In the genomic region with DNA sequence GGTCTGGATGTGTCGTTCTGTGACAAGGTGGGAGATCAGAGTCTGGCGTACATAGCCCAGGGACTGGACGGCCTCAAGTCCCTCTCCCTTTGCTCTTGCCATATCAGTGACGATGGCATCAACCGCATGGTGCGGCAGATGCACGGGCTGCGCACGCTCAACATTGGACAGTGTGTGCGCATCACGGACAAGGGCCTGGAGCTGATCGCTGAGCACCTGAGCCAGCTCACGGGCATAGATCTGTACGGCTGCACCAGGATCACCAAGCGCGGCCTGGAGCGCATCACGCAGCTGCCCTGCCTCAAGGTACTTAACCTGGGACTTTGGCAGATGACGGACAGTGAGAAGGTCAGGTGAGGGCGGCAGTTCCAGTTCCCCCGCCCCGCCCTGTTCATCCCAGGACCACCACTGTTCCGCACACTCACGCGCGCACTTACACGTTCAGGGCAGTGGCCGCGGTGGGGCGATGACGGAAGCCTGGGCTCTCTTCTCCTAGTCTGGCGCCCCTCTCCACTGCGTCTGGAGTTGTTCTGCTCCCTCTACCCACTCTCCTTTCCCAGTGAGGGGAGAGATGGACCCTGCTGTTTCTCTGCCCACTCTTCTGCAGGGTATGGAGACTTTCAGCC, we compare ENCODE assay signal across 8 mouse cellular contexts. TPM values are rescaled to one million over a fixed set of nuclear protein-coding genes. Genes with fewer than 3 reads are reported as not detected.
DNase-seq lines count a peak whose midpoint lies in the region; ATAC-seq and TF ChIP-seq lines count a peak whose summit lies in the region.

No protein-coding gene starts in this region.

- H3K27me3 ChIP-seq in forebrain, embryonic 11.5 days (ENCODE audit: control insufficient read depth, insufficient read depth, low read length) = no peaks in the 10 kb centered on the region
- H3K27me3 ChIP-seq in intestine, embryonic 16.5 days (replicated peaks; ENCODE audit: control insufficient read depth, insufficient read depth, low read length) = no peaks in the 10 kb centered on the region
- no peaks in the 10 kb centered on the region for H3K27me3 ChIP-seq in lung, embryonic 15.5 days

- peak; percentile 25 to 58 for DNase-seq in left cerebral cortex, postnatal 10 days (ENCODE audit: extremely low spot score in 1 of 2, low spot score in 2 of 2)
- DNase-seq in left cerebral cortex, adult 9 months (ENCODE audit: low spot score in 2 of 2) = no peak
- DNase-seq in forebrain, embryonic 11.5 days (ENCODE audit: low spot score) = peak; percentile 72
- DNase-seq in urinary bladder, postnatal 10 days (ENCODE audit: low spot score) = no peak

- peak overlapping the region; percentile 69 for H3K4me3 ChIP-seq in bone marrow macrophage, adult 2 months (ENCODE audit: insufficient read depth, low read length)
- H3K4me3 ChIP-seq in forebrain, embryonic 11.5 days (ENCODE audit: low read depth, low read length) = peak overlapping the region; percentile 92
- peak overlapping the region; percentile 59 for H3K4me3 ChIP-seq in intestine, embryonic 16.5 days (ENCODE audit: low read length)
- peak overlapping the region; percentile 86 for H3K4me3 ChIP-seq in lung, embryonic 15.5 days

- H3K36me3 ChIP-seq in forebrain, embryonic 11.5 days (ENCODE audit: control insufficient read depth, insufficient read depth, low read length) = no peaks in the 10 kb centered on the region
- H3K36me3 ChIP-seq in intestine, embryonic 16.5 days (ENCODE audit: control insufficient read depth, insufficient read depth, low read length) = no peaks in the 10 kb centered on the region
- H3K36me3 ChIP-seq in lung, embryonic 15.5 days = peaks cover 13% of the 10 kb centered on the region

- no peak for TF ChIP-seq CTCF in bone marrow macrophage, adult 2 months (IDR thresholded peaks at IDR 0.05; ENCODE audit: low read depth, low read length)

- under 1% methylated on average over 31 of the region's 33 CpGs for WGBS in forebrain, embryonic 11.5 days
- WGBS in intestine, embryonic 16.5 days = under 1% methylated on average over 33 of the region's 33 CpGs
- under 1% methylated on average over 33 of the region's 33 CpGs for WGBS in lung, embryonic 15.5 days

- H3K4me1 ChIP-seq in bone marrow macrophage, adult 2 months (ENCODE audit: control insufficient read depth, insufficient read depth, low read length) = peaks cover 12% of the 10 kb centered on the region
- peaks cover 22% of the 10 kb centered on the region for H3K4me1 ChIP-seq in forebrain, embryonic 11.5 days (replicated peaks; ENCODE audit: control insufficient read depth, insufficient read depth, low read length)
- peaks cover 29% of the 10 kb centered on the region for H3K4me1 ChIP-seq in intestine, embryonic 16.5 days (ENCODE audit: control insufficient read depth, insufficient read depth, low read length)
- H3K4me1 ChIP-seq in lung, embryonic 15.5 days = peaks cover 67% of the 10 kb centered on the region

- no peak for TF ChIP-seq POLR2A in bone marrow macrophage, adult 2 months (IDR thresholded peaks at IDR 0.05; ENCODE audit: borderline replicate concordance, low read depth, low read length)

- H3K9ac ChIP-seq in forebrain, embryonic 11.5 days (ENCODE audit: low read length) = peak overlapping the region; percentile 95
- peak overlapping the region; percentile 94 for H3K9ac ChIP-seq in intestine, embryonic 16.5 days (ENCODE audit: low read depth, low read length)
- peak overlapping the region; percentile 91 for H3K9ac ChIP-seq in lung, embryonic 15.5 days

- no peaks in the 10 kb centered on the region for H3K9me3 ChIP-seq in forebrain, embryonic 11.5 days (ENCODE audit: control insufficient read depth, low read length)
- H3K9me3 ChIP-seq in intestine, embryonic 16.5 days (ENCODE audit: control insufficient read depth, low read length) = no peaks in the 10 kb centered on the region
- no peaks in the 10 kb centered on the region for H3K9me3 ChIP-seq in lung, embryonic 15.5 days

- intact Hi-C loops in left cerebral cortex, postnatal 10 days (cut with DNase I) = loop anchor here (10.0 kb wide), 3 partner anchors 554 to 844 kb away; a partner anchor contains a TSS

- H3K4me2 ChIP-seq in forebrain, embryonic 11.5 days (ENCODE audit: low read depth, low read length, severe bottlenecking) = peak overlapping the region; percentile 94
- H3K4me2 ChIP-seq in intestine, embryonic 16.5 days (ENCODE audit: low read depth, low read length) = peak overlapping the region; percentile 94
- peak overlapping the region; percentile 91 for H3K4me2 ChIP-seq in lung, embryonic 15.5 days

- peak; percentile 7 for ATAC-seq in forebrain, embryonic 11.5 days (replicated peaks; ENCODE audit: low FRiP score)
- no peak for ATAC-seq in intestine, embryonic 16.5 days
- ATAC-seq in lung, embryonic 15.5 days (ENCODE audit: borderline replicate concordance, extremely low read depth, low FRiP score, low TSS enrichment) = no peak
- ATAC-seq in neutrophil, adult 5-6 weeks (ENCODE audit: extremely low read depth, insufficient number of reproducible peaks, low FRiP score, poor library complexity, severe bottlenecking) = peak; percentile 2; the same call in 1 of the 2 replicates

- peak overlapping the region; percentile 19 for H3K27ac ChIP-seq in bone marrow macrophage, adult 2 months (ENCODE audit: insufficient read depth, low read depth, low read length)
- peak overlapping the region; percentile 98 for H3K27ac ChIP-seq in forebrain, embryonic 11.5 days (ENCODE audit: low read depth, low read length)
- H3K27ac ChIP-seq in intestine, embryonic 16.5 days (ENCODE audit: low read length) = peak overlapping the region; percentile 98
- peak overlapping the region; percentile 10; the same call in 1 of the 2 replicates for H3K27ac ChIP-seq in lung, embryonic 15.5 days

RNA-seq across cellular contexts. Expression of a gene that starts 1.4 kb away (rescaled TPM):
- 10 to 100 TPM; 20.6 to 21.6 TPM for total RNA-seq in left cerebral cortex, postnatal 10 days (2021)
- 30.7 and 34.3 TPM in 2 replicates for polyA plus RNA-seq in bone marrow macrophage, adult 2 months (2012; ENCODE audit: insufficient read depth, insufficient read length, missing spikeins)
- polyA plus RNA-seq in forebrain, embryonic 11.5 days (2014; fragmentation: Nextera tagmentation; extraction: Ambion mirVana) = 5.6 and 6.3 TPM in 2 replicates
- 3.7 and 4.1 TPM in 2 replicates for polyA plus RNA-seq in intestine, embryonic 16.5 days (2015; fragmentation: Nextera tagmentation; extraction: Ambion mirVana)
- 4.5 and 4.6 TPM in 2 replicates for polyA plus RNA-seq in lung, embryonic 15.5 days (2015; fragmentation: Nextera tagmentation; extraction: Ambion mirVana)
- total RNA-seq in neutrophil, adult 5-6 weeks (2017) = 58.9 and 63.7 TPM in 2 replicates

Comparison
In these comparisons a context has a peak if more than half of its experiments do, and no peak if none do; other contexts are left out.
1. DNase-seq: peak in left cerebral cortex, postnatal 10 days (2 of 2) and forebrain, embryonic 11.5 days (single experiment); none in left cerebral cortex, adult 9 months (0 of 2) and urinary bladder, postnatal 10 days (single experiment).
2. H3K27ac ChIP-seq: peak in every context shown above with its lines; median percentile 98 in forebrain, embryonic 11.5 days; 98 in intestine, embryonic 16.5 days; 19 in bone marrow macrophage, adult 2 months; 10 in lung, embryonic 15.5 days.
3. ATAC-seq: peak in forebrain, embryonic 11.5 days (single experiment) and neutrophil, adult 5-6 weeks (single experiment); none in intestine, embryonic 16.5 days (single experiment) and lung, embryonic 15.5 days (single experiment).
4. Peak in every context shown above with its lines, with median percentiles within 50 percentile points of each other: H3K4me3 ChIP-seq, H3K4me2 ChIP-seq and H3K9ac ChIP-seq.